Mouse (Mus musculus) thymus, adult 2 months (tissue): ENCODE measurements at regions not wholly inside any gene's neighbourhood (a gene's known extent, or its start where the extent isn't known, plus 50 kb on each side); places are given as distances from the start of the nearest gene placed in this dataset.

Source experiments
- DNase-seq: peaks from one replicate; pipeline ENCODE4 v3.0.0; 2021
- H3K27ac ChIP-seq: fragments of 200-500 bp; 2 replicates; pipeline ENCODE4 v1.5.1; 2012; ENCODE audit warnings: low read length, control low read depth; ENCODE audit not compliant: control insufficient read depth, insufficient read depth
- H3K27me3 ChIP-seq: fragments of 200-500 bp; 2 replicates; pipeline ENCODE4 v1.6.1; 2012; ENCODE audit warnings: mild to moderate bottlenecking, low read length, moderate library complexity, mixed read lengths; ENCODE audit not compliant: control insufficient read depth, insufficient read depth
- H3K36me3 ChIP-seq: fragments of 200-500 bp; 2 replicates; pipeline ENCODE4 v1.6.1; 2012; ENCODE audit warnings: mild to moderate bottlenecking, low read length, moderate library complexity; ENCODE audit not compliant: control insufficient read depth, insufficient read depth
- H3K4me1 ChIP-seq: fragments of 200-500 bp; replicated peaks from 2 replicates; pipeline ENCODE4 v1.6.1; 2012; ENCODE audit warnings: low read length; ENCODE audit not compliant: control insufficient read depth, insufficient read depth
- H3K4me3 ChIP-seq: fragments of 200-500 bp; 2 replicates; pipeline ENCODE4 v1.5.1; 2012; ENCODE audit warnings: mild to moderate bottlenecking, low read length, control low read depth, moderate library complexity; ENCODE audit not compliant: control insufficient read depth, insufficient read depth
- POLR2A ChIP-seq: fragments of 200-500 bp; IDR thresholded peaks from 2 replicates; pipeline ENCODE4 v1.6.1; 2012; ENCODE audit warnings: mild to moderate bottlenecking, low read length, control low read depth, moderate library complexity; ENCODE audit not compliant: control insufficient read depth, poor library complexity, insufficient read depth; ENCODE audit errors: extremely low read depth
- WGBS: fragments of 180-500 bp; shearing (Covaris S2); methylation state at CpG from one replicate; pipeline ENCODE4 v1.1.7; 2018; 5-methylcytosine and 5-hydroxymethylcytosine counted together

- Histone ChIP-seq H3K4me3 (no peak overlapping the region), H3K4me1 (no peaks in the 10 kb centered on the region), H3K36me3 (no peaks in the 10 kb centered on the region), H3K27ac (no peak overlapping the region), H3K27me3 (no peaks in the 10 kb centered on the region)
- WGBS: 92% methylated on average over 5 of the region's 5 CpGs
- no peak for TF ChIP-seq POLR2A
- DNase-seq: no peak
Measured at GRCm38 (mm10) chr10:68334054-68334453, 55.5 kb upstream of the Arid5b start.
